Mouse (Mus musculus): ENCODE results near the gene Pfkfb3. TPM values are rescaled to one million over a fixed set of nuclear protein-coding genes. Genes with fewer than 3 reads are reported as not detected.

Pfkfb3 gene
- polyA plus RNA-seq, 1 experiment from 2014 or later: 16.1 TPM

DNA sequence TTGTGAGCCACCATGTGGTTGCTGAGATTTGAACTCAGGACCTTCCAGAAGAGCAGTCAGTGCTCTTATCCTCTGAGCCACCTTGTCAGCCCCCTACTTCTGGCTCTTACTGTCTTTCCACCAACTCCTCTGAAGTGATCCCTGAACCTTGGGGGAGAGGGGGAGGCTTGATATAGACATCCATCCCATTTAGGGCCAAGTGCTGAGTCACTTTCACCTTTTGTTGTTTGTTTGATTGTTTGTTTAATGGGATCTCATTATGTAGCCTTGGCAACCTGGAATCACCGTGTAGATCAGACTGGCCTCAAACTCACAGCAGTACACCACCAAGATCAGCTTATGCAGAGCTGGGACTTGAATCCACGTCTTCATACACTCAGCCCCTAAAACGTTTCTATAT lies 3.4 kb upstream of the Pfkfb3 start:
- no peak overlapping the region for H3K27ac ChIP-seq (ENCODE audit: low read length)
- 0 out of 2 replicates have a peak, but pooled peaks cover 4% of the 10 kb centered on the region for H3K27me3 ChIP-seq (ENCODE audit: control insufficient read depth, insufficient read depth, low read length)
- no peaks in the 10 kb centered on the region for H3K9me3 ChIP-seq (ENCODE audit: control insufficient read depth, low read depth, low read length)
- no peaks in the 10 kb centered on the region for H3K36me3 ChIP-seq (ENCODE audit: control insufficient read depth, insufficient read depth, low read length)
- no peak overlapping the region for H3K4me2 ChIP-seq (replicated peaks; ENCODE audit: low read depth, low read length)
- H3K4me1 ChIP-seq (ENCODE audit: control insufficient read depth, insufficient read depth, low read length): peaks cover 7% of the 10 kb centered on the region; the same call in 1 of the 2 replicates
- WGBS: 63% methylated on average over 3 of the region's 3 CpGs
- no peak for ATAC-seq (ENCODE audit: insufficient number of reproducible peaks, insufficient read depth, low FRiP score, low read depth)
- no peak overlapping the region for H3K9ac ChIP-seq (replicated peaks; ENCODE audit: low read depth, low read length)
- H3K4me3 ChIP-seq (ENCODE audit: low read depth, low read length): no peak overlapping the region

DNA sequence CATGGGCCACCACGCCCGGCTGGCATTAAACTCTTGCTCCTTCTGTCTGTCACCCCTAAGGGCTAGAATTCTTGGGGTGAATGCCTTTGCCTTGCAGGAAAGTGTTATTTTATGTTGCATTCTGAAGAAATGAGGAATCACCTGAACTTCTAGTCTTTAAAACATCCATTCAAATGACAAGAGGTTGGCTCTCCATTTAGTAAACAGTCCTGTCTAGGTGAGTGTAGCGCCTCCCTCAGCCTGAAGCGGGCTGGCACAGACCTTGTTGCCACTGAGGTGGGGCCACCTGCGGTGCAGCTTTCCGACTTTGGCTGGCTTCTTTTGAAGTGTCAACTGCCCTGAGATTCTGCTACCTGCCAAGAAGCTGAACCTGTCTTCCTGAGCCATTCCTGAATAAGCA lies 1.4 kb upstream of the Pfkfb3 start:
- 59% methylated on average over 6 of the region's 6 CpGs for WGBS
- Histone ChIP-seq H3K27me3 (ENCODE audit: control insufficient read depth, insufficient read depth, low read length) (0 out of 2 replicates have a peak, but pooled peaks cover 4% of the 10 kb centered on the region), H3K4me3 (ENCODE audit: low read depth, low read length) (no peak overlapping the region), H3K4me2 (replicated peaks; ENCODE audit: low read depth, low read length) (no peak overlapping the region), H3K36me3 (ENCODE audit: control insufficient read depth, insufficient read depth, low read length) (no peaks in the 10 kb centered on the region), H3K4me1 (ENCODE audit: control insufficient read depth, insufficient read depth, low read length) (peaks cover 7% of the 10 kb centered on the region; the same call in 1 of the 2 replicates), H3K9me3 (ENCODE audit: control insufficient read depth, low read depth, low read length) (no peaks in the 10 kb centered on the region), H3K27ac (ENCODE audit: low read length) (no peak overlapping the region), H3K9ac (replicated peaks; ENCODE audit: low read depth, low read length) (no peak overlapping the region)
- no peak for ATAC-seq (ENCODE audit: insufficient number of reproducible peaks, insufficient read depth, low FRiP score, low read depth)

DNA sequence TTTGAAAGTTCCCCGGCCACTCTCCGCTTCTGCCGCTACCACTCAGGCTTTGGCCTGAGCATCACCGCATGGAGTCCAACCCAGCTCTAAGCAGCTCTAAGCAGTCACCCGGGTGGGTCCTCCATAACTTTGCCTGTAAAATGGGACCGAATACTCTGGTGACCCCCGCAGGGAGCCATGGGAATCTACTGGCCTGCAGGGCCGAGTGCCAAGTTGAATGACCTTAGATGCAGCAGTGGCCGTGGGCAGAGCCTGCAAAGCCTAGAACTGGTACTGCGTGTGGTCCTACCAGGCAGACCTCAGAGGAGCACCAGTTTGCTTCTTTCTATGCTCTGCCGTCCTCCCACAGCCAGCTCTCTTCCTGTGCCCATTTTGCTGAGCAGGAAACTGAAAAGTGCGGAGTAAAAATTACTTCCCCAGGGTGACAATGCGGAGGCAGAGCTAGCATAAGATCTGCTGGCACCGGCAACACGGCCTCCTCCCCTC lies 868 bp downstream of the Pfkfb3 start:
- no peak for ATAC-seq (ENCODE audit: insufficient number of reproducible peaks, insufficient read depth, low FRiP score, low read depth)
- H3K9ac ChIP-seq (replicated peaks; ENCODE audit: low read depth, low read length): peak overlapping the region; percentile 42
- 4% methylated on average over 15 of the region's 15 CpGs for WGBS
- H3K4me2 ChIP-seq (replicated peaks; ENCODE audit: low read depth, low read length): peak overlapping the region; percentile 98
- no peaks in the 10 kb centered on the region for H3K36me3 ChIP-seq (ENCODE audit: control insufficient read depth, insufficient read depth, low read length)
- 0 out of 2 replicates have a peak, but pooled peaks cover 4% of the 10 kb centered on the region for H3K27me3 ChIP-seq (ENCODE audit: control insufficient read depth, insufficient read depth, low read length)
- H3K9me3 ChIP-seq (ENCODE audit: control insufficient read depth, low read depth, low read length): no peaks in the 10 kb centered on the region
- no peak overlapping the region for H3K27ac ChIP-seq (ENCODE audit: low read length)
- peak overlapping the region; percentile 59 for H3K4me3 ChIP-seq (ENCODE audit: low read depth, low read length)
- H3K4me1 ChIP-seq (ENCODE audit: control insufficient read depth, insufficient read depth, low read length): peaks cover 7% of the 10 kb centered on the region; the same call in 1 of the 2 replicates

DNA sequence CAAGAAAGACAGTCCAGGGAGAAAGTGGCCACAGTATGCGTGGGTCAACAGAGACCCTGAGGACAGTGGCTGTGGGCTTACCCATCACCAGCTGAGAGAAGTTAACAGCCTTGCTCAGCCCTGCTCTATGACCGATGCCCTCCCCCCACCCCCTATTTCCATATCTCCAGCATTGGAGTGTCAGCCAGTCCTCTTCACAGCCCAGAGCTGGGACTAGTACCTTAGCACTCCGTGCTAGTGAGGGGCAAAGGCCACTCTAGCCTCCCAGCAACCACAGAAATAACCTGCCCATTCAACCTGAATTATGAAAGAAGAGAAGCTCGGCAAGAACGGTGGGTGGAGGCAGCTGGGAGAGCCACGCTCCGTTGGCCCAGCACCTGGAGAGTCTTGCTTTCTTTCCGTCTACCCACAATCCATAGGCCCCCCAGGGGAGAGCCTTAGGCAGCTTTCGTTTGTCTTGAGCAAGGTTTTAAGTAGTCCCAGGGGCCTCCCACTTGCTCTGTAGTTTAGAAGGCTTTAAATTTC lies 1.5 kb downstream of the Pfkfb3 start:
- Histone ChIP-seq H3K9ac (replicated peaks; ENCODE audit: low read depth, low read length) (no peak overlapping the region; the same call in 1 of the 2 replicates), H3K9me3 (ENCODE audit: control insufficient read depth, low read depth, low read length) (no peaks in the 10 kb centered on the region), H3K36me3 (ENCODE audit: control insufficient read depth, insufficient read depth, low read length) (no peaks in the 10 kb centered on the region), H3K4me1 (ENCODE audit: control insufficient read depth, insufficient read depth, low read length) (peaks cover 7% of the 10 kb centered on the region; the same call in 1 of the 2 replicates), H3K27me3 (ENCODE audit: control insufficient read depth, insufficient read depth, low read length) (0 out of 2 replicates have a peak, but pooled peaks cover 4% of the 10 kb centered on the region), H3K4me3 (ENCODE audit: low read depth, low read length) (peak overlapping the region; percentile 59), H3K4me2 (replicated peaks; ENCODE audit: low read depth, low read length) (peak overlapping the region; percentile 98; the same call in 1 of the 2 replicates), H3K27ac (ENCODE audit: low read length) (no peak overlapping the region)
- 14% methylated on average over 9 of the region's 9 CpGs for WGBS
- no peak for ATAC-seq (ENCODE audit: insufficient number of reproducible peaks, insufficient read depth, low FRiP score, low read depth)

DNA sequence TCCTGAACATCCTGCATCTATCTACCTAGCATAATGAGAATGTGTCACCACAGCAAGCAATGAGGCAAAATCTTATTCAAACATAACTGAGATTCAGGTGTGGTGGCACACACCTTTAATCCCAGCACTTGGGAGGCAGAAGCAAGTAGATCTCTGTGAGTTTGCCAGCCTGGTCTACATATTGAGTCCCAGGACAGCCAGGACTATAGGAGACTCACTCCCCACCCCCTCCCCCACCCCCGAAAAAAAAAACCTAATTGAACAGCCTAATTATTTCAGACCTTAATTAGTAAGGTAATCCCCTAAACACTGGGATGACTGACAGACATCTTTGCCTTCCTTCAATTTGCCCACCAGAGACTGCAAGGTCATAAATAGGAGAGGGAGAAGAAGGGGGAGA lies 2.2 kb downstream of the Pfkfb3 start:
- Histone ChIP-seq H3K27ac (ENCODE audit: low read length) (no peak overlapping the region), H3K9me3 (ENCODE audit: control insufficient read depth, low read depth, low read length) (no peaks in the 10 kb centered on the region), H3K4me1 (ENCODE audit: control insufficient read depth, insufficient read depth, low read length) (peaks cover 7% of the 10 kb centered on the region; the same call in 1 of the 2 replicates), H3K4me2 (replicated peaks; ENCODE audit: low read depth, low read length) (no peak overlapping the region), H3K9ac (replicated peaks; ENCODE audit: low read depth, low read length) (no peak overlapping the region), H3K36me3 (ENCODE audit: control insufficient read depth, insufficient read depth, low read length) (no peaks in the 10 kb centered on the region), H3K27me3 (ENCODE audit: control insufficient read depth, insufficient read depth, low read length) (0 out of 2 replicates have a peak, but pooled peaks cover 4% of the 10 kb centered on the region), H3K4me3 (ENCODE audit: low read depth, low read length) (no peak overlapping the region)
- no peak for ATAC-seq (ENCODE audit: insufficient number of reproducible peaks, insufficient read depth, low FRiP score, low read depth)
- 24% methylated on average over 1 of the region's 1 CpGs for WGBS

DNA sequence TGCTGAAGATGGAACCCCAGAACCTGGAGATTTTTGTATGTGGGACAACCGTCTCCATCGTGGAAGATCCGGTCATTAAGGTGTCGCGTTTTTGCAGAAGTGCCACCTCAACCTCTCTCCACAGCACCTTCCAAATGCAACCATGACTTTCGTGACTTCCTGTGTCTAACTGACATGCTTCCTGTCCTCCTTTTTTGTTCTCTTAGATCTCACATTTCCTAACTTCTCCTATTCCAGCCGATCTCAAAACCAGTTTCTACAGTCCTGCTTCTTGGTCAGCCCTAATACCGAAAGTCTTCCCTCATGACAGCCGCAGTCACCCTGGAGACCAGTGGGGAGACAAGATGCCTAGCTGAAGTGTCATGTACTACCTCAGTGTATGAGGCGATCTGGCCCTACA lies 5.4 kb downstream of the Pfkfb3 start:
- Histone ChIP-seq H3K4me1 (ENCODE audit: control insufficient read depth, insufficient read depth, low read length) (peaks cover 7% of the 10 kb centered on the region; the same call in 1 of the 2 replicates), H3K27ac (ENCODE audit: low read length) (no peak overlapping the region), H3K9me3 (ENCODE audit: control insufficient read depth, low read depth, low read length) (no peaks in the 10 kb centered on the region), H3K27me3 (ENCODE audit: control insufficient read depth, insufficient read depth, low read length) (no peaks in the 10 kb centered on the region), H3K4me3 (ENCODE audit: low read depth, low read length) (no peak overlapping the region), H3K4me2 (replicated peaks; ENCODE audit: low read depth, low read length) (no peak overlapping the region), H3K9ac (replicated peaks; ENCODE audit: low read depth, low read length) (no peak overlapping the region), H3K36me3 (ENCODE audit: control insufficient read depth, insufficient read depth, low read length) (no peaks in the 10 kb centered on the region)
- ATAC-seq (ENCODE audit: insufficient number of reproducible peaks, insufficient read depth, low FRiP score, low read depth): no peak
- WGBS: 84% methylated on average over 10 of the region's 10 CpGs

DNA sequence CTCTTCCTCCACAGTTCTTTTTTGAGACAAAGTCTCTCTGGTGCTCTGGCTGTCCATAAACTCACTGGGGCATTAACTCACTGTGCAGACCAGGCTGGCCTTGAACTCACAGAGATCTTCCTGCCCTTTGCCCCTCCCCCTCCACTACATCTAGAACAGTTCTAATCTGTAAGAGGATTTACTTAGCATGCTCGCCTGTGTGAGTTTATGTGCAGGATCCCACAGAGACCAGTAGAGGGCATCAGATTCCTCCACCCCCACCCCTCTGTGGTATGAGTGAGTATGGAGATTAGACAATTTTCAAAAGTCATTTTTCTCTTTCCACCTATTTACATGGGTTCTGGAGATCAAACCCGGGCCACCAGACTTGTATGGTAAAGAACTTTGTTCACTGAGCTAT lies 6.3 kb downstream of the Pfkfb3 start:
- 77% methylated on average over 2 of the region's 2 CpGs for WGBS
- Histone ChIP-seq H3K4me2 (replicated peaks; ENCODE audit: low read depth, low read length) (no peak overlapping the region), H3K27ac (ENCODE audit: low read length) (no peak overlapping the region), H3K9me3 (ENCODE audit: control insufficient read depth, low read depth, low read length) (no peaks in the 10 kb centered on the region), H3K36me3 (ENCODE audit: control insufficient read depth, insufficient read depth, low read length) (no peaks in the 10 kb centered on the region), H3K9ac (replicated peaks; ENCODE audit: low read depth, low read length) (no peak overlapping the region), H3K4me3 (ENCODE audit: low read depth, low read length) (no peak overlapping the region), H3K27me3 (ENCODE audit: control insufficient read depth, insufficient read depth, low read length) (no peaks in the 10 kb centered on the region), H3K4me1 (ENCODE audit: control insufficient read depth, insufficient read depth, low read length) (no peaks in the 10 kb centered on the region; the same call in 1 of the 2 replicates)
- ATAC-seq (ENCODE audit: insufficient number of reproducible peaks, insufficient read depth, low FRiP score, low read depth): no peak

DNA sequence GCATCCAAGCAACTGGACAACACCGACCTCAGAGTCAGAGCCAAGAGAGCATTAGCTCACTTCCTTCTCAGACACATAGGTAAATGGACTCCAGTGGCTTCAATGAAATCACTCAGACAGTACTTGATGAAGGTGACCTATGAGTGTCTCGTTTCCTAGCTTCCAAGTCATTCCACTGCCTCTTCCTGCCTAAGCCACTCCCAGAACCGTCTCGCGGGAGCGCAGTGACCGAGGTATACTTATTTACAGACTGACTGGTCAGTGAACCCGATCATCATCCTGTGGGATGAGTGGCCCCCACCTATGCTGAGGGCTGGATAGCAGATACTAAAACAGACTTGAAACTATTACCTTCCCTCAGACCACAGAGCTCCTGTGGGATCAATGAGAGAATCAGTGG lies 7.8 kb downstream of the Pfkfb3 start:
- Histone ChIP-seq H3K4me2 (replicated peaks; ENCODE audit: low read depth, low read length) (no peak overlapping the region), H3K4me1 (ENCODE audit: control insufficient read depth, insufficient read depth, low read length) (no peaks in the 10 kb centered on the region), H3K27ac (ENCODE audit: low read length) (no peak overlapping the region), H3K9me3 (ENCODE audit: control insufficient read depth, low read depth, low read length) (no peaks in the 10 kb centered on the region), H3K27me3 (ENCODE audit: control insufficient read depth, insufficient read depth, low read length) (no peaks in the 10 kb centered on the region), H3K36me3 (ENCODE audit: control insufficient read depth, insufficient read depth, low read length) (no peaks in the 10 kb centered on the region), H3K9ac (replicated peaks; ENCODE audit: low read depth, low read length) (no peak overlapping the region), H3K4me3 (ENCODE audit: low read depth, low read length) (no peak overlapping the region)
- 77% methylated on average over 8 of the region's 8 CpGs for WGBS
- ATAC-seq (ENCODE audit: insufficient number of reproducible peaks, insufficient read depth, low FRiP score, low read depth): no peak

DNA sequence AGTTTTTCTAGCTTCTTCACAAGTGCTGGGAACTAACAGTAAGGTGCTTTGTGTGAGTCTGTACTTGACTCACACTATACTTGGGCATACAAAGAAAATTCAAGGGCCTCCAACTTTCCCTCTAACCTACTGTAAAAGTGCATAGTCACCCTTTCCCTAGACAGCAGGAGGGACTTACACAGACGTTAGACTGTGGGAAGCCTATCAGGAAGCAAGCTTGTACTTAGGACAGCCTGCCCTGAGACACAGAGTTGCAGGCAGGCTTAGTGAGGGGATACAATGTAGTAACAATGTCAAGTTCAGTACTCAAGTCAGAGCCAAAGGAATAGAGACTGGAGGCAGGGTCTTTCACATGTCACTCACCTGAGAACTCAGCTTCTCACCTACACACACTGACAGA lies 8.5 kb downstream of the Pfkfb3 start:
- no peak overlapping the region for H3K4me2 ChIP-seq (replicated peaks; ENCODE audit: low read depth, low read length)
- no peaks in the 10 kb centered on the region for H3K36me3 ChIP-seq (ENCODE audit: control insufficient read depth, insufficient read depth, low read length)
- no peaks in the 10 kb centered on the region for H3K4me1 ChIP-seq (ENCODE audit: control insufficient read depth, insufficient read depth, low read length)
- no peaks in the 10 kb centered on the region for H3K27me3 ChIP-seq (ENCODE audit: control insufficient read depth, insufficient read depth, low read length)
- 36% methylated on average over 1 of the region's 1 CpGs for WGBS
- H3K4me3 ChIP-seq (ENCODE audit: low read depth, low read length): no peak overlapping the region
- no peak overlapping the region for H3K27ac ChIP-seq (ENCODE audit: low read length)
- no peak overlapping the region for H3K9ac ChIP-seq (replicated peaks; ENCODE audit: low read depth, low read length)
- H3K9me3 ChIP-seq (ENCODE audit: control insufficient read depth, low read depth, low read length): no peaks in the 10 kb centered on the region
- no peak for ATAC-seq (ENCODE audit: insufficient number of reproducible peaks, insufficient read depth, low FRiP score, low read depth)

Data from stomach, embryonic 14.5 days (tissue).